Mouse (Mus musculus) heart, embryonic 12.5 days (tissue): ENCODE results near the gene Ninj2. TPM values are rescaled to one million over a fixed set of nuclear protein-coding genes. Genes with fewer than 3 reads are reported as not detected.

Experiments
- ATAC-seq: fragments of 200-750 bp; cut with Nextera tagmentation; 2 replicates; pipeline ENCODE4 v1.8.0; 2017; ENCODE audit warnings: moderate TSS enrichment, moderate library complexity; ENCODE audit not compliant: insufficient number of reproducible peaks, low FRiP score
- H3K27ac ChIP-seq: fragments of 300-500 bp; sonication (generic); 2 replicates; pipeline ENCODE4 v1.5.1; 2016; ENCODE audit warnings: mild to moderate bottlenecking, moderate library complexity; ENCODE audit not compliant: poor library complexity, severe bottlenecking
- H3K27me3 ChIP-seq: fragments of 300-500 bp; sonication (generic); replicated peaks from 2 replicates; pipeline ENCODE4 v1.6.1; 2016; ENCODE audit warnings: mild to moderate bottlenecking, moderate library complexity
- H3K36me3 ChIP-seq: fragments of 300-500 bp; sonication (generic); 2 replicates; pipeline ENCODE4 v1.6.1; 2016; ENCODE audit warnings: mild to moderate bottlenecking, moderate library complexity
- H3K4me1 ChIP-seq: fragments of 300-500 bp; sonication (generic); replicated peaks from 2 replicates; pipeline ENCODE4 v1.6.1; 2016; ENCODE audit warnings: mild to moderate bottlenecking
- H3K4me2 ChIP-seq: fragments of 300-500 bp; sonication (generic); 2 replicates; pipeline ENCODE4 v1.6.1; 2016; ENCODE audit warnings: mild to moderate bottlenecking, moderate library complexity
- H3K4me3 ChIP-seq: fragments of 300-500 bp; sonication (generic); 2 replicates; pipeline ENCODE4 v1.5.1; 2016; ENCODE audit warnings: mild to moderate bottlenecking
- H3K9ac ChIP-seq: fragments of 300-500 bp; sonication (generic); 2 replicates; pipeline ENCODE4 v1.6.1; 2016; ENCODE audit warnings: mild to moderate bottlenecking, moderate library complexity
- H3K9me3 ChIP-seq: fragments of 300-500 bp; sonication (generic); replicated peaks from 2 replicates; pipeline ENCODE4 v1.6.1; 2016; ENCODE audit warnings: mild to moderate bottlenecking, moderate library complexity
- WGBS: fragments of 180-500 bp; shearing (Covaris S2); methylation state at CpG from one replicate; pipeline ENCODE4 v1.1.7; 2016; 5-methylcytosine and 5-hydroxymethylcytosine counted together
- polyA plus RNA-seq: library from polyadenylated mRNA; unstranded; fragments of >200 nt; fragmentation: Nextera tagmentation; extraction: Ambion mirVana; gene quantifications from 2 replicates; pipeline ENCODE4 v1.2.1, GENCODE M21; 2016

Ninj2 gene
- polyA plus RNA-seq, 1 experiment from 2014 or later, result not detected

GRCm38 (mm10) chr6:120201956-120202355 is 108.8 kb downstream of the Ninj2 start:
- no peak overlapping the region for H3K27ac ChIP-seq
- 57% methylated on average over 6 of the region's 6 CpGs for WGBS
- no peaks in the 10 kb centered on the region for H3K9me3 ChIP-seq
- ATAC-seq, result no peak
- H3K4me3 ChIP-seq, result no peak overlapping the region
- 0 out of 2 replicates have a peak, but pooled peaks cover 6% of the 10 kb centered on the region for H3K27me3 ChIP-seq
- 0 out of 2 replicates have a peak, but pooled peaks cover 3% of the 10 kb centered on the region for H3K4me1 ChIP-seq
- no peaks in the 10 kb centered on the region for H3K36me3 ChIP-seq
- H3K9ac ChIP-seq, result no peak overlapping the region
- H3K4me2 ChIP-seq, result no peak overlapping the region

GRCm38 (mm10) chr6:120202406-120202805 is 109.3 kb downstream of the Ninj2 start:
- 0 out of 2 replicates have a peak, but pooled peaks cover 6% of the 10 kb centered on the region for H3K27me3 ChIP-seq
- no peaks in the 10 kb centered on the region for H3K36me3 ChIP-seq
- H3K4me3 ChIP-seq, result no peak overlapping the region
- H3K27ac ChIP-seq, result no peak overlapping the region
- H3K4me2 ChIP-seq, result no peak overlapping the region
- ATAC-seq, result no peak
- 0 out of 2 replicates have a peak, but pooled peaks cover 3% of the 10 kb centered on the region for H3K4me1 ChIP-seq
- WGBS, result 82% methylated on average over 8 of the region's 8 CpGs
- H3K9ac ChIP-seq, result no peak overlapping the region
- no peaks in the 10 kb centered on the region for H3K9me3 ChIP-seq

- Histone ChIP-seq H3K27me3 (0 out of 2 replicates have a peak, but pooled peaks cover 6% of the 10 kb centered on the region), H3K4me3 (no peak overlapping the region), H3K4me1 (no peaks in the 10 kb centered on the region), H3K9ac (no peak overlapping the region), H3K27ac (no peak overlapping the region), H3K9me3 (no peaks in the 10 kb centered on the region), H3K4me2 (no peak overlapping the region), H3K36me3 (no peaks in the 10 kb centered on the region)
- WGBS, result 80% methylated on average over 5 of the region's 5 CpGs
- no peak for ATAC-seq
These were observed 113.4 kb downstream of the Ninj2 start for GRCm38 (mm10) chr6:120206586-120206985.

GRCm38 (mm10) chr6:120211536-120211935 is 118.4 kb downstream of the Ninj2 start:
- WGBS, result 73% methylated on average over 6 of the region's 6 CpGs

GRCm38 (mm10) chr6:120216702-120217101 is 123.6 kb downstream of the Ninj2 start:
- H3K36me3 ChIP-seq, result no peaks in the 10 kb centered on the region
- no peak overlapping the region for H3K4me2 ChIP-seq
- H3K9ac ChIP-seq, result no peak overlapping the region
- 17% methylated on average over 1 of the region's 1 CpGs for WGBS
- peak; percentile 79 for ATAC-seq
- H3K27me3 ChIP-seq, result no peaks in the 10 kb centered on the region
- H3K4me3 ChIP-seq, result no peak overlapping the region
- H3K4me1 ChIP-seq, result peaks cover 17% of the 10 kb centered on the region
- no peaks in the 10 kb centered on the region for H3K9me3 ChIP-seq
- H3K27ac ChIP-seq, result no peak overlapping the region

More at GRCm38 (mm10) chr6:120211536-120211935, 118.4 kb downstream of the Ninj2 start:
- Histone ChIP-seq H3K9ac (no peak overlapping the region), H3K4me1 (peaks cover 7% of the 10 kb centered on the region), H3K9me3 (no peaks in the 10 kb centered on the region), H3K36me3 (no peaks in the 10 kb centered on the region), H3K4me2 (no peak overlapping the region), H3K27ac (no peak overlapping the region), H3K27me3 (no peaks in the 10 kb centered on the region), H3K4me3 (no peak overlapping the region)
- no peak for ATAC-seq

- 77% methylated on average over 2 of the region's 2 CpGs for WGBS
- no peak for ATAC-seq
- Histone ChIP-seq H3K9me3 (no peaks in the 10 kb centered on the region), H3K9ac (no peak overlapping the region), H3K36me3 (no peaks in the 10 kb centered on the region), H3K27me3 (no peaks in the 10 kb centered on the region), H3K4me2 (no peak overlapping the region), H3K27ac (no peak overlapping the region), H3K4me1 (peaks cover 23% of the 10 kb centered on the region), H3K4me3 (no peak overlapping the region)
These were observed 126.1 kb downstream of the Ninj2 start for GRCm38 (mm10) chr6:120219281-120219680.

GRCm38 (mm10) chr6:120222669-120223068 is 129.5 kb downstream of the Ninj2 start:
- no peak overlapping the region for H3K9ac ChIP-seq
- no peak overlapping the region for H3K4me2 ChIP-seq
- H3K36me3 ChIP-seq, result no peaks in the 10 kb centered on the region
- no peaks in the 10 kb centered on the region for H3K27me3 ChIP-seq
- H3K27ac ChIP-seq, result no peak overlapping the region
- WGBS, result 24% methylated on average over 6 of the region's 6 CpGs
- H3K4me3 ChIP-seq, result no peak overlapping the region
- ATAC-seq, result no peak
- no peaks in the 10 kb centered on the region for H3K9me3 ChIP-seq
- peaks cover 20% of the 10 kb centered on the region for H3K4me1 ChIP-seq

GRCm38 (mm10) chr6:120225355-120225754 is 132.2 kb downstream of the Ninj2 start:
- no peak for ATAC-seq

GRCm38 (mm10) chr6:120227068-120227467 is 133.9 kb downstream of the Ninj2 start:
- H3K4me2 ChIP-seq, result no peak overlapping the region
- no peaks in the 10 kb centered on the region for H3K36me3 ChIP-seq
- no peak overlapping the region for H3K9ac ChIP-seq
- no peaks in the 10 kb centered on the region for H3K9me3 ChIP-seq
- peaks cover 15% of the 10 kb centered on the region for H3K4me1 ChIP-seq
- no peak overlapping the region for H3K27ac ChIP-seq
- H3K27me3 ChIP-seq, result no peaks in the 10 kb centered on the region
- WGBS, result 84% methylated on average over 7 of the region's 7 CpGs
- no peak for ATAC-seq
- no peak overlapping the region for H3K4me3 ChIP-seq

More at GRCm38 (mm10) chr6:120225355-120225754, 132.2 kb downstream of the Ninj2 start:
- no peaks in the 10 kb centered on the region for H3K9me3 ChIP-seq
- H3K27ac ChIP-seq, result no peak overlapping the region
- H3K36me3 ChIP-seq, result no peaks in the 10 kb centered on the region
- H3K27me3 ChIP-seq, result no peaks in the 10 kb centered on the region
- no peak overlapping the region for H3K4me3 ChIP-seq
- H3K9ac ChIP-seq, result no peak overlapping the region
- H3K4me2 ChIP-seq, result no peak overlapping the region
- WGBS, result 41% methylated on average over 6 of the region's 6 CpGs
- peaks cover 20% of the 10 kb centered on the region for H3K4me1 ChIP-seq

GRCm38 (mm10) chr6:120229806-120230205 is 136.7 kb downstream of the Ninj2 start:
- peaks cover 13% of the 10 kb centered on the region for H3K4me1 ChIP-seq
- H3K36me3 ChIP-seq, result no peaks in the 10 kb centered on the region
- H3K27ac ChIP-seq, result no peak overlapping the region
- ATAC-seq, result no peak
- H3K4me2 ChIP-seq, result no peak overlapping the region
- H3K9ac ChIP-seq, result no peak overlapping the region
- no peak overlapping the region for H3K4me3 ChIP-seq
- 71% methylated on average over 7 of the region's 7 CpGs for WGBS
- no peaks in the 10 kb centered on the region for H3K9me3 ChIP-seq
- H3K27me3 ChIP-seq, result no peaks in the 10 kb centered on the region

- Histone ChIP-seq H3K27ac (no peak overlapping the region), H3K9me3 (no peaks in the 10 kb centered on the region), H3K27me3 (no peaks in the 10 kb centered on the region), H3K36me3 (no peaks in the 10 kb centered on the region), H3K4me2 (no peak overlapping the region), H3K4me3 (no peak overlapping the region), H3K4me1 (peaks cover 12% of the 10 kb centered on the region), H3K9ac (no peak overlapping the region)
- ATAC-seq, result no peak
- 45% methylated on average over 1 of the region's 1 CpGs for WGBS
These were observed 137.3 kb downstream of the Ninj2 start for GRCm38 (mm10) chr6:120230441-120230840.

GRCm38 (mm10) chr6:120232885-120233284 is 139.7 kb downstream of the Ninj2 start:
- Histone ChIP-seq H3K27me3 (no peaks in the 10 kb centered on the region), H3K27ac (no peak overlapping the region), H3K36me3 (no peaks in the 10 kb centered on the region), H3K4me1 (peaks cover 15% of the 10 kb centered on the region), H3K9ac (no peak overlapping the region), H3K4me2 (no peak overlapping the region), H3K9me3 (no peaks in the 10 kb centered on the region), H3K4me3 (no peak overlapping the region)
- no peak for ATAC-seq
- 89% methylated on average over 6 of the region's 6 CpGs for WGBS
